Mouse (Mus musculus): ENCODE measurements around the gene Dhtkd1. TPM values are rescaled to one million over a fixed set of nuclear protein-coding genes. Genes with fewer than 3 reads are reported as not detected.

Dhtkd1 gene
- polyA plus RNA-seq, 1 experiment: 16.8 TPM

DNA sequence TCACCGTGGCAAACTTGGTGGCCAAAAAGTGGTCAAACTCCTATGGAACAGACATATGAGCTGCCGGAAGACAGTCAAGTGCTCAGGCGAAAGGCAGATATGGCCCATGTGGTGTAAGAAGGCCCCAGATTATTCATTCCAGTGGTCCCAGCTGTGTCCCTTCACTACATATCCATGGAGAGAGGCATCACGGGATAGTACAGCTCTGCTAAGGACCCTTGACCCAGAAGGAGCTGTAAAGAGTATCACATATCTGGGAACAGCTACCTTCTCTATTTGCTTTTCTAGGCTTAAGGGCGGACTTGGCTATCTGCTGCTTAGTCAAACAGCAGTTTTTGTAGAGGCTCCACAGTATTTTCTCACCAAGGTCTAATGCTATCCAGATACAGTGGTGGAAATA is 12.8 kb downstream of the Dhtkd1 start:
- TF ChIP-seq POLR2A (IDR thresholded peaks at IDR 0.05; ENCODE audit: borderline replicate concordance, extremely low read depth, insufficient read depth, insufficient read length, poor library complexity, severe bottlenecking) (no peak), CTCF (IDR thresholded peaks at IDR 0.05; ENCODE audit: borderline replicate concordance, extremely low read depth, insufficient read depth, insufficient read length) (no peak)

GRCm38 (mm10) chr2:5927481-5927880 is 15.1 kb downstream of the Dhtkd1 start:
- no peak for DNase-seq (ENCODE audit: low read depth)
- TF ChIP-seq CTCF (IDR thresholded peaks at IDR 0.05; ENCODE audit: borderline replicate concordance, extremely low read depth, insufficient read depth, insufficient read length): no peak
- TF ChIP-seq POLR2A (IDR thresholded peaks at IDR 0.05; ENCODE audit: borderline replicate concordance, extremely low read depth, insufficient read depth, insufficient read length, poor library complexity, severe bottlenecking): no peak

More for the DNA sequence above, 12.8 kb downstream of the Dhtkd1 start:
- no peak for DNase-seq (ENCODE audit: low read depth)

GRCm38 (mm10) chr2:5923786-5924185 is 18.8 kb downstream of the Dhtkd1 start:
- TF ChIP-seq CTCF (IDR thresholded peaks at IDR 0.05; ENCODE audit: borderline replicate concordance, extremely low read depth, insufficient read depth, insufficient read length) (no peak), POLR2A (IDR thresholded peaks at IDR 0.05; ENCODE audit: borderline replicate concordance, extremely low read depth, insufficient read depth, insufficient read length, poor library complexity, severe bottlenecking) (no peak)
- no peak for DNase-seq (ENCODE audit: low read depth)

- TF ChIP-seq POLR2A (IDR thresholded peaks at IDR 0.05; ENCODE audit: borderline replicate concordance, extremely low read depth, insufficient read depth, insufficient read length, poor library complexity, severe bottlenecking): no peak
- no peak for TF ChIP-seq CTCF (IDR thresholded peaks at IDR 0.05; ENCODE audit: borderline replicate concordance, extremely low read depth, insufficient read depth, insufficient read length)
- DNase-seq (ENCODE audit: low read depth): no peak
Measured at GRCm38 (mm10) chr2:5922823-5923222, 19.8 kb downstream of the Dhtkd1 start.

GRCm38 (mm10) chr2:5911282-5911965 is 31.2 kb downstream of the Dhtkd1 start:
- peak; percentile 64 for DNase-seq (ENCODE audit: low read depth)

GRCm38 (mm10) chr2:5906625-5907024 is 36.0 kb downstream of the Dhtkd1 start:
- peak; percentile 68 for DNase-seq (ENCODE audit: low read depth)
- TF ChIP-seq CTCF (IDR thresholded peaks at IDR 0.05; ENCODE audit: borderline replicate concordance, extremely low read depth, insufficient read depth, insufficient read length): peak; percentile 57; the same call in 1 of the 2 replicates
- TF ChIP-seq POLR2A (IDR thresholded peaks at IDR 0.05; ENCODE audit: borderline replicate concordance, extremely low read depth, insufficient read depth, insufficient read length, poor library complexity, severe bottlenecking): no peak

More at GRCm38 (mm10) chr2:5911282-5911965, 31.2 kb downstream of the Dhtkd1 start:
- TF ChIP-seq CTCF (IDR thresholded peaks at IDR 0.05; ENCODE audit: borderline replicate concordance, extremely low read depth, insufficient read depth, insufficient read length) (no peak), POLR2A (IDR thresholded peaks at IDR 0.05; ENCODE audit: borderline replicate concordance, extremely low read depth, insufficient read depth, insufficient read length, poor library complexity, severe bottlenecking) (no peak)

DNA sequence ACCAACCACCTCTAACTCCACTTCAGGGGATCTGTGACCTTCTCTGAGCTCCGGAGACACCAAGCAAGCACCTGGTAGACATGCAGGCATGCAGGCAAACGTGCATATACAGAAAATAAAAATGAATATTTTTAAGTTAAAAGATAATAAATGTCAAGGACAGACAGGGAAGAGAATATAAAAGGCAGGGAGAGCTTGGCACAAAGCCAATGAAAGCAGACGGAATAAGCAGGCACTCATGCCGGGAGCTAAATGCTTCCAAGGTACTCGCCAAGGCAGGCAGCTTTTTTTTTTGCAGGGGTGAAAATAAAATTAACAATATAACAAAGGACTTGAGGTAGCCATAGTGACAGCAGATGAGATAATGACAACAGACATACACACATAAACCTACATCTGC is 36.5 kb downstream of the Dhtkd1 start:
- TF ChIP-seq POLR2A (IDR thresholded peaks at IDR 0.05; ENCODE audit: borderline replicate concordance, extremely low read depth, insufficient read depth, insufficient read length, poor library complexity, severe bottlenecking) (no peak), CTCF (IDR thresholded peaks at IDR 0.05; ENCODE audit: borderline replicate concordance, extremely low read depth, insufficient read depth, insufficient read length) (no peak)
- DNase-seq (ENCODE audit: low read depth): peak; percentile 75

DNA sequence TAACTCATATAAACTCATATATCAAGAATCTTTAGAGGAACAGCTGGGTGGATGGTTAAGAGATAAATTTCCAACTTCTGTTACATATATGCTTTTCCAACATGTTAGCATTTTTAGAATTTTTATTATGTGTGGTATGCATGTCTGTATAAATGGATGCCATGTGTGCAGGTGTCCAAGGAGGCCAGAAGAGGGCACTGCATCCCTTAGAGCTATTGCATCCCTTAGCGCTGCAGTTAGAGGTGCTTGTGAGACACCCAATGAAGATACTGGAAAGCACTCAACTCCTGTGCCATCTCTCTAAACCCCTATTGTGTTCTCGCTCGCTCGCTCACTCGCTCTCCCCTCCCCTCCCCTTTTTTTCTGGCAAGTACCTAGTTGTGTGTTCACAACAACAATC is 42.4 kb downstream of the Dhtkd1 start:
- peak; percentile 54 for DNase-seq (ENCODE audit: low read depth)
- TF ChIP-seq CTCF (IDR thresholded peaks at IDR 0.05; ENCODE audit: borderline replicate concordance, extremely low read depth, insufficient read depth, insufficient read length): peak; percentile 46; the same call in 1 of the 2 replicates
- TF ChIP-seq POLR2A (IDR thresholded peaks at IDR 0.05; ENCODE audit: borderline replicate concordance, extremely low read depth, insufficient read depth, insufficient read length, poor library complexity, severe bottlenecking): no peak

- DNase-seq (ENCODE audit: low read depth): peak; percentile 98
- TF ChIP-seq POLR2A (IDR thresholded peaks at IDR 0.05; ENCODE audit: borderline replicate concordance, extremely low read depth, insufficient read depth, insufficient read length, poor library complexity, severe bottlenecking) (peak; percentile 93), CTCF (IDR thresholded peaks at IDR 0.05; ENCODE audit: borderline replicate concordance, extremely low read depth, insufficient read depth, insufficient read length) (no peak)
Measured at GRCm38 (mm10) chr2:5894843-5895570, 47.6 kb downstream of the Dhtkd1 start, which contains the start of gene Sec61a2. Gene Sec61a2 (minus strand): TSS chr2:5895432.

DNA sequence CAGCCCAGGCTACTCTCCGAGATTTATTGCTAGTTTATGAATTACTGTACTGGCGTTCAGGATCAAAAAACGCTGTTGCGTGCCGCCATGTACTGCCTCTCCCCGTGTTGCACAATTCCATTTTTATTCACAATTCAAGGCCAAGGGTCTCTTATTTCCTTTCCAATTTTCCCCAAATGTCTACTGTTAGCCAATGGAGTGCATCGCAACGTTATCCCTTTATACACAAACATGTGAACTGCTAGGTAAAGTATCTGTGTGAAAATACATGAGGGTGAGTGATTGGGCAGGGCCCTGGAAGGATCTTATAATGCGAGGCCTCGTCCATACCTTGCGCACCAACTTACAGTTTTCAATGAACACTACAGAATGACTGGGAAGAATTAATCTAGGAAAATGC is 48.3 kb downstream of the Dhtkd1 start:
- DNase-seq (ENCODE audit: low read depth): peak; percentile 44
- TF ChIP-seq CTCF (IDR thresholded peaks at IDR 0.05; ENCODE audit: borderline replicate concordance, extremely low read depth, insufficient read depth, insufficient read length): no peak
- TF ChIP-seq POLR2A (IDR thresholded peaks at IDR 0.05; ENCODE audit: borderline replicate concordance, extremely low read depth, insufficient read depth, insufficient read length, poor library complexity, severe bottlenecking): no peak

DNA sequence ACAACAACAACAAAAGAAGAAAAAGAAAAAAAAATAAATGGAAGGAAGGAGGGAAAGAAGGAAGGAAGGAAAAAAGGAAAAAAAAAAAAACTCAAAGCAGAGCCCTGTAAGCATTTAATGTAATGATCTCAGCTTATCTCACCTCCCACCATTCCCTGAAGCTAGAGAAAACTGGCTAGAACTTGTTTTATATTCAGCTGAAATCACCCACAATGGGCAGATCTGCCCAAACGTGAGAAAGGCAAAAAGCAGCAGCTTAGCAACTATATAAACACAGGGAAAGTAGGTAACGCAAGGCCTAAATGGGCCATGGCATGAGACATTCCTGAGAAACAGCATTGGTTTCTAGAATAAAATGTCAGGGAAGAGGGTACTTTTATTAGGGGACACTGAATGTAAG is 53.2 kb downstream of the Dhtkd1 start:
- TF ChIP-seq POLR2A (IDR thresholded peaks at IDR 0.05; ENCODE audit: borderline replicate concordance, extremely low read depth, insufficient read depth, insufficient read length, poor library complexity, severe bottlenecking) (no peak), CTCF (IDR thresholded peaks at IDR 0.05; ENCODE audit: borderline replicate concordance, extremely low read depth, insufficient read depth, insufficient read length) (no peak)
- DNase-seq (ENCODE audit: low read depth): no peak
